Mouse (Mus musculus) kidney, postnatal 0 days (tissue): ENCODE data around the gene Twist1. TPM values are rescaled to one million over a fixed set of nuclear protein-coding genes. Genes with fewer than 3 reads are reported as not detected.

ENCODE experiments used
- ATAC-seq: fragments of 200-750 bp; cut with Nextera tagmentation; replicated peaks from 2 replicates; pipeline ENCODE4 v1.8.0; 2017; ENCODE audit warnings: low read depth, moderate number of reproducible peaks, moderate TSS enrichment, moderate library complexity; ENCODE audit not compliant: low FRiP score
- DNase-seq: peaks from one replicate; pipeline ENCODE4 v3.0.0-alpha.2; 2016; ENCODE audit warnings: low spot score
- H3K27ac ChIP-seq: fragments of 300-500 bp; sonication (generic); 2 replicates; pipeline ENCODE4 v1.5.1; 2014; ENCODE audit warnings: mild to moderate bottlenecking
- H3K27me3 ChIP-seq: fragments of 300-500 bp; sonication (generic); 2 replicates; pipeline ENCODE4 v1.6.1; 2014; ENCODE audit warnings: low read length, mixed read lengths; ENCODE audit not compliant: insufficient read depth
- H3K36me3 ChIP-seq: fragments of 300-500 bp; sonication (generic); 2 replicates; pipeline ENCODE4 v1.6.1; 2014; ENCODE audit warnings: low read length, mixed read lengths; ENCODE audit not compliant: insufficient read depth
- H3K4me1 ChIP-seq: fragments of 300-500 bp; sonication (generic); replicated peaks from 2 replicates; pipeline ENCODE4 v1.6.1; 2014; ENCODE audit warnings: antibody characterized with exemption, low read length, mixed read lengths; ENCODE audit not compliant: insufficient read depth
- H3K4me2 ChIP-seq: fragments of 300-500 bp; sonication (generic); 2 replicates; pipeline ENCODE4 v1.6.1; 2014; ENCODE audit warnings: mild to moderate bottlenecking, low read length, moderate library complexity, mixed read lengths
- H3K4me3 ChIP-seq: fragments of 300-500 bp; sonication (generic); replicated peaks from 2 replicates; pipeline ENCODE4 v1.5.1; 2014; ENCODE audit warnings: low read depth, low read length
- H3K9ac ChIP-seq: fragments of 300-500 bp; sonication (generic); 2 replicates; pipeline ENCODE4 v1.6.1; 2014; ENCODE audit warnings: low read depth, low read length
- H3K9me3 ChIP-seq: fragments of 300-500 bp; sonication (generic); replicated peaks from 2 replicates; pipeline ENCODE4 v1.6.1; 2016; ENCODE audit warnings: low read length, inconsistent platforms, mixed read lengths
- CTCF ChIP-seq: IDR thresholded peaks from 2 replicates; pipeline ENCODE4 v1.5.1; 2016; ENCODE audit warnings: antibody characterized with exemption, low read depth, mild to moderate bottlenecking, moderate library complexity
- WGBS: fragments of 180-500 bp; shearing (Covaris S2); extraction: QIAGEN DNeasy Blood & Tissue Kit; methylation state at CpG from one replicate; pipeline ENCODE4 v1.1.7; 2014; 5-methylcytosine and 5-hydroxymethylcytosine counted together
- polyA plus RNA-seq: library from polyadenylated mRNA; unstranded; fragments of >200 nt; fragmentation: Nextera tagmentation; extraction: Ambion mirVana; gene quantifications from 2 replicates; pipeline ENCODE4 v1.2.1, GENCODE M21; 2015

The Twist1 gene
- polyA plus RNA-seq, 1 experiment from 2014 or later = 4.3 TPM

- Histone ChIP-seq H3K4me1 (peaks cover 18% of the 10 kb centered on the region; the same call in 1 of the 2 replicates), H3K36me3 (no peaks in the 10 kb centered on the region), H3K4me2 (no peak overlapping the region), H3K27ac (no peak overlapping the region), H3K9me3 (no peaks in the 10 kb centered on the region), H3K4me3 (no peak overlapping the region), H3K27me3 (peaks cover 38% of the 10 kb centered on the region), H3K9ac (no peak overlapping the region)
- TF ChIP-seq CTCF = no peak
- WGBS = 24% methylated on average over 8 of the region's 8 CpGs
- DNase-seq (no peak), ATAC-seq (no peak)
Observed at GRCm38 (mm10) chr12:33954931-33955565, 2.4 kb upstream of the Twist1 start.

GRCm38 (mm10) chr12:33955606-33956295 lies 1.7 kb upstream of the Twist1 start:
- H3K9me3 ChIP-seq = no peaks in the 10 kb centered on the region
- H3K36me3 ChIP-seq = no peaks in the 10 kb centered on the region
- H3K4me3 ChIP-seq = peak overlapping the region; percentile 7; the same call in 1 of the 2 replicates
- H3K9ac ChIP-seq = no peak overlapping the region
- peaks cover 18% of the 10 kb centered on the region; the same call in 1 of the 2 replicates for H3K4me1 ChIP-seq
- 6% methylated on average over 28 of the region's 28 CpGs for WGBS
- no peak overlapping the region for H3K27ac ChIP-seq
- peak overlapping the region; percentile 39 for H3K4me2 ChIP-seq
- no peak for TF ChIP-seq CTCF
- DNase-seq (no peak), ATAC-seq (no peak)
- H3K27me3 ChIP-seq = peaks cover 43% of the 10 kb centered on the region

DNA sequence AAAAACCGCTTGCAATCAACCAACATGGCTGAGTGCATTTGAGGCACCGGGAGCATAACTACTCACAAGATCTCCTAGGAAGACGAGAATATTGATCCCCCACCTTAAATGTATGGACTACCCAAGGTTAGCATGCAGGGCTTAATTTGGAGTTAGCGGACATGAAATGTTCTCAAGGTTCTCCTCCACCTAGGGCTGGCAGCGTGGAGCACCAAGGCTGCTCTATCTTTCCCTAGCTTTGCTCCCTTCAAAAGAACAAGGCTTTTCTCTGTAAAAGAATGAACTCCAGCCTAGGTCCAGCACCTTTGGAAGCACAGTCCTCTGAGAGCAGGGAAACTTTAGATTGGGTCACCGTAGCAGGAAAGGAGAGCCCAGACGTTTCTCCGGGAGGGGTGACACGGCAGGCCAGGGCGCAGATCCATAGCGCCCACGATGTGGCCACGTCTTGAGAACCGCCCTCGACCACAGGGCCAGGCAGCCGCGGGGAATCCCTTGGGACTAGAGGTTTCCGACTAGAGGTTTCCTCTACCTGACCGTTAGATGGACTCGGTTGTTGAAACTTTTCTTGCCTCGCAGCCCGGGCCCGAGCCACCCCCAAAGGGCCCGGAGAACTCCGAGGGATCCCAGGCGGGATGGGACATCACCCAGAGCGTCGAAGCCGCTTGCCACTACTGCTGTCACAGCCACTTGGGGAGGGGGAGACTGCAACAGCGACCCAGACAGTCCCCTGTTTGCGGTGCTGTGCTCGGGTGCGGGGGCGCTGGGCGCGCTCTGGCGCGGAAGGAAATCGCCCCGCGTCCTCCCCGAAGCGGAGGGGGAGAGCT lies 683 bp upstream of the Twist1 start:
- H3K4me2 ChIP-seq = peak overlapping the region; percentile 84
- no peaks in the 10 kb centered on the region for H3K9me3 ChIP-seq
- peaks cover 53% of the 10 kb centered on the region for H3K27me3 ChIP-seq
- no peak for TF ChIP-seq CTCF
- H3K4me1 ChIP-seq = peaks cover 18% of the 10 kb centered on the region; the same call in 1 of the 2 replicates
- peak overlapping the region; percentile 47; the same call in 1 of the 2 replicates for H3K27ac ChIP-seq
- peak; percentile 26 for ATAC-seq
- no peak for DNase-seq
- H3K9ac ChIP-seq = peak overlapping the region; percentile 40; the same call in 1 of the 2 replicates
- 2% methylated on average over 39 of the region's 43 CpGs for WGBS
- peak overlapping the region; percentile 64 for H3K4me3 ChIP-seq
- H3K36me3 ChIP-seq = no peaks in the 10 kb centered on the region

DNA sequence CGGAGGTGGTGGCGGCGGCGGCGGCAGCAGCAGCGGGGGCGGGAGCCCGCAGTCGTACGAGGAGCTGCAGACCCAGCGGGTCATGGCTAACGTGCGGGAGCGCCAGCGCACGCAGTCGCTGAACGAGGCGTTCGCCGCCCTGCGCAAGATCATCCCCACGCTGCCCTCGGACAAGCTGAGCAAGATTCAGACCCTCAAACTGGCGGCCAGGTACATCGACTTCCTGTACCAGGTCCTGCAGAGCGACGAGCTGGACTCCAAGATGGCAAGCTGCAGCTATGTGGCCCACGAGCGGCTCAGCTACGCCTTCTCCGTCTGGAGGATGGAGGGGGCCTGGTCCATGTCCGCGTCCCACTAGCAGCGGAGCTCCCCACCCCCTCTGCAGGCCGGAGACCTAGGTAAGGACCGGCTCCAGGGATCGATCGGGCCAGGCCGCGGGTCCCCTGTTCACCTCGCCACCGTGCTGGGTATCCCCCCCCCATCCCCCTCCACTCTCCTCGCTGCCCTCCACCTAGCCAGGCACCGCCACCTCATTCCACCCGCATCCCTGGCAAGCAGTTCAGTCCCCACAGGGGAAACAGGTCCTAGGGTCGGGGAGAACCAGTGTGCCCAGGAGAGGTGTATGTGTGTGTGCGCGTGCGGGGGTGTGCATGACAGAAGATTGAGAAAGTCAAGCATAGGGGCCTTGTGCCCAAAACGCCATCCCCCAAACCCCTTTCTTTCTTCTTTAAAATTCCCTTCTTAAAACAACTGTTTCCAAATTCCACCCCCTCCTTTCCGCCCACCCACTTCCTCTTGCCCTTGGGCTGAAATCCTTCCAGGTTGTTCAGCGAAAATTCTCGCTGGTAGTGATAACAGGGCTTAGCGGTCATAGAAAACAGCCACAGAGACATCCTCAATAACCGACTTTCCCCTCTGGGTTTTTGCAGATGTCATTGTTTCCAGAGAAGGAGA lies 1.0 kb downstream of the Twist1 start:
- 1% methylated on average over 55 of the region's 56 CpGs for WGBS
- DNase-seq = no peak
- peak overlapping the region; percentile 84 for H3K4me2 ChIP-seq

GRCm38 (mm10) chr12:33959206-33959605 lies 1.7 kb downstream of the Twist1 start:
- peak overlapping the region; percentile 84 for H3K4me2 ChIP-seq
- H3K27ac ChIP-seq = no peak overlapping the region
- 0 out of 2 replicates have a peak overlapping the region, but pooled peaks have one; percentile 76 for H3K9ac ChIP-seq
- H3K4me1 ChIP-seq = peaks cover 18% of the 10 kb centered on the region; the same call in 1 of the 2 replicates
- H3K27me3 ChIP-seq = peaks cover 61% of the 10 kb centered on the region
- no peaks in the 10 kb centered on the region for H3K36me3 ChIP-seq
- ATAC-seq (no peak), DNase-seq (no peak)
- H3K9me3 ChIP-seq = no peaks in the 10 kb centered on the region
- H3K4me3 ChIP-seq = peak overlapping the region; percentile 64
- WGBS = 10% methylated on average over 6 of the region's 6 CpGs
- TF ChIP-seq CTCF = no peak

More for the DNA sequence above, 1.0 kb downstream of the Twist1 start:
- Histone ChIP-seq H3K27ac (peak overlapping the region; percentile 72; the same call in 1 of the 2 replicates), H3K36me3 (no peaks in the 10 kb centered on the region), H3K4me1 (peaks cover 18% of the 10 kb centered on the region; the same call in 1 of the 2 replicates), H3K27me3 (peaks cover 55% of the 10 kb centered on the region), H3K9me3 (no peaks in the 10 kb centered on the region), H3K4me3 (peak overlapping the region; percentile 64), H3K9ac (peak overlapping the region; percentile 76)
- 0 out of 2 replicates have a peak, but pooled peaks have one; percentile 23 for ATAC-seq
- no peak for TF ChIP-seq CTCF
